Mouse (Mus musculus) ES-E14 (cell line): Measurements from ENCODE around the gene Hsd17b14.

Experiments used
- CHD2 ChIP-seq: IDR thresholded peaks from 2 replicates; pipeline ENCODE4 v1.6.1; 2014; ENCODE audit warnings: mild to moderate bottlenecking, low read depth, low read length, inconsistent platforms
- ZC3H11A ChIP-seq: IDR thresholded peaks from 2 replicates; pipeline ENCODE4 v1.6.1; 2012; ENCODE audit warnings: low read depth, mild to moderate bottlenecking, inconsistent platforms, low read length, borderline replicate concordance
- ZNF384 ChIP-seq: IDR thresholded peaks from 2 replicates; pipeline ENCODE4 v1.6.1; 2012; ENCODE audit warnings: low read depth, low read length, inconsistent platforms

- TF ChIP-seq CHD2 = no peak
- TF ChIP-seq ZC3H11A = no peak
- TF ChIP-seq ZNF384 = no peak
Observed at GRCm38 (mm10) chr7:45561624-45562520, 7.2 kb downstream of the Hsd17b14 start.
